Mouse (Mus musculus): ENCODE data around the gene Kyat1.
"Not testable (repeated sequence)": the region's sequence is repeated elsewhere in the genome, so short reads cannot be mapped to it uniquely, and the experiment has no call there.

Kyat1 gene

DNA sequence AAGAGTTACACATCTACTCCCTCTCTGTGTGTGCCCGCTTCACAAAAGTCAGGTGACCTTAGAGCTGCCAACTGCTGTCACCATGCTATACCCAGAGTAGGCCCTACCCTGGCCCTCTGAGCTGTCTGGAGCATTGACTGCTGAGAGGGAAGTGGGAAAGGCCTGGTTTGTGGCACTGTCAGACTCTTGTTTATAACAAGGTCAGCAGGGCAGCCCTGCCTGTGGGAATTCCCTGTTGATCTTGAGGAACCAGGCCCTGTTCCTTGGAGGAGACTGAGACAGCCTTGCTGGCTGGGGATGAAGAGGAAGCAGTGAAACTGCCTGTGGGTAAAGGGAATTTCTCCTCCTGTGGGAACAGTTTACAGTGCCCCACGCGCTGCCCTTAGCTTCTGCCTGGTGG lies 9.1 kb upstream of the Kyat1 start:
- DNase-seq (ENCODE audit: low spot score), result no peak

DNA sequence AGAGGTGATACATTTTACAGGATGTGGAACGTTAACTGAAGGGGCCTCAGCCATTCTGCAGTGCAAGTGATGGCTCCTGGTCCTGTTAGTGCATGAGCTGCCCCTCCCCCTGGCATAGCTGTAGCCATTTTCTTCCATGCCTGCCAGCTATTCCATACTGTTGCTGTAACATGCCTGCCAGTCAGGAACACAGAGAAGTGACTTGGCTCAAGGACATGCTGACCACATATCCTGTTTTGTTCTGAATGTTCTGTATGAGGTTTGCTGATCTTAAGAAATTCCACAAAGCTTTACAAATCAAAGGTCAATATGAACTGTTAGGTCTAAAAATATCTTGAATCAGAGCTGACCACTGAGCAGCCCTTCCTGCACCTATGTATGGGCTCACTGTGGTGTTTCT lies 7.3 kb upstream of the Kyat1 start:
- no peak for DNase-seq (ENCODE audit: low spot score)

DNA sequence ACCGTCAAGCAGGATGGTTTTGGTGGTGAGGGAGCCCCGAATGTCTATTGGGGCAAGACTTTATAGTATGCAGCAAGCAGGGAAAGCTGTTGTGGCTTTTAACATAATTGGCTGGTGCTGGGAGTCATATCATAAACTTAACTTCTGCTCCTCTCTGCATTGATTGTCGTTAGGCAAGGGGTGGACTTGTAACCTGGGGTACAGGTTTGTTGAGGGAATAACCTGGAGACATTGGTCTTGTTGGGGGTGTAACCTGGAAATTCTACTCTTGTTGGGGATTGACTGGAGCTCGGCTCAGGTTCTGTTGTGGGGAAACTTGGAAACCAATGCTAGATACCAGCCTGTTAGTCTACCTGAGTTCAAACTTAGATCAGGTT lies 6.5 kb upstream of the Kyat1 start:
- DNase-seq (ENCODE audit: low spot score), result no peak

DNA sequence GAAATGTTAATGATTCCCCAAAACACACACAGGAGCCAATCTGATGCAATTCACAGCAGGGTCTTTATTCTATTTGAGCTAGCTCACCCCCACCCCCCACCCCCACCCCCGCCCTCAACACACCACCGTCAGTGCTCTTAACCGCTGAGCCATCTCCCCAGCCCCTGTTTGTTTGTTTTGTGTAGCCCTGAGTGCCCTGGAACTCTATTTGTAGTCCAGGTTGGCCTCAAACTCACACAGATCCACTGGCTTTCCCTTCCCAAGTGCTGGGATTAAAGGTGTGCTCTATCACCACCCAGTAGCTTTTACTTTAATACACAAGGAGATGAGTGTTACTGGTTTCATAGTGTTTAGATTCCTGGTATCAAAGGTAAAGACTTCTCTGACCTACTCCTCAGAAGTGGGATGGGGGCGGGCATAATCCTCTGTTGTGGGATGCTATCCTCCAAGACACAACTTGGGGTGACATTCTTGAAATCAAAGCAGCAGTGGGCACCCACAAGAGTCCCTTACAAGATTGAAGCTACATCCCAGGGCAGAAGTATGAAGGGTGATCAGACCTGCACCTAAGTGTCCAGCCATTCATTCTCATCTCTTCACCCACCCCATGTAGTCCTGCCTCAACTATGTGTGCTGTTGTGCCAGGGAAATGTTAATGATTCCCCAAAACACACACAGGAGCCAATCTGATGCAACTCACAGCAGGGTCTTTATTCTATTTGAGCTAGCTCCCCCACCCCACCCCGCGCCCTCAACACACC lies 5.9 kb upstream of the Kyat1 start:
- no peak for DNase-seq (ENCODE audit: low spot score)

DNA sequence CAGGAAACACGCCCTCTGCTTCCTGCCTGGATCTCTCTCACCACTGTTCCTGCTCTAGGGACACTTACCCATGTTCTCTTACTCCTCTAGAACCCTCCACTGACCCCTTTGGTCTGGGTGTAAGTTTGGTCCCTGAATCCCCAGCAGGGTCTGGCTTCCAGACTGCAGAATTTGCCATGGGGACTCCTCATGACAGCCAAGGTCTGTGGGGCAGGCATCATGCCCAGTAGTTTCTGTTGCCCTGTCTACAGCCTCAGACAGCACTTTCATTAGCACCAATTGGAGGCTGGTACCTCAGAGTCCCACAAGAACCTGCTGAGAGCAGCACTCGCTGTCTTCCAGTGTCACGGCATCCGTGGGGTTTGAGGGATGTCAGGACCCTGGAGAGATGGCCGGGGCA lies 2.2 kb upstream of the Kyat1 start:
- no peak for DNase-seq (ENCODE audit: low spot score)

DNA sequence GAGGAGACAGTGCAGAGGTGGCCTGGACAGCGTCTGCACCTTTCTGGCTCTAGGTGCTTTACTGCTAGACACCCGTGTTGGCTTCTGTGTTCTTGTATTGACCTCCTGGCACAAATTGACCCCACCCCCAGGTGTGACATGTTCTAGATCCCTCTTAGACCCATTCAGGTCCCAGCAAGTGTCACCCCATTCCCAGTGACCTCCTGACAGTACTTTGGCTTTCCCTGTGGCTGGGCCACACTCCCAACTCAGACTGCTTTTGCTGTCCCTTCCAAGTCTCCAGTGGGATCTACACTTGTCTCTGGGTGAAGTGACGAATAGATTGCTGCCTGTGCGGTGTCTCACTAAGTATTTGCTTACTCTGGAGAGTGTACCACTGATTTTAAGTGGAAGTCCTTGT lies 1.8 kb upstream of the Kyat1 start:
- DNase-seq (ENCODE audit: low spot score), result no peak

DNA sequence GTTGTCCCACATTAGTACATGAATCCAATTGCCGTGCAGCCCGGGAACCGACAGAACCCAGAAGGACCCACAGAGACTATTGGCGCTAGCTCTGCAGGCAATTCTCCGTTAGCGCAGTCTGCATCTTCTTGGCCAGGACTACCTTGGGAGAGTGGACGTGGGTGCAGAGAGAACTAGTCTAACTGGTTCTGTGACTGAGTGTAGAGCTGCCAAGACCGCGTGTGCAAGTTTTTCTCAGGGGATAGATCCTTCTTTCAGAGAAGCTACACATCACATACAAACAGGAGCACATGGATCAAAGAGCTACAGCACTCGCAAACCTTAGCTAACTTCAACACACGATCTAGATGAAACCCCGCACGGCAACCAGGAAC lies 405 bp downstream of the Kyat1 start:
- no peak for DNase-seq (ENCODE audit: low spot score)

DNA sequence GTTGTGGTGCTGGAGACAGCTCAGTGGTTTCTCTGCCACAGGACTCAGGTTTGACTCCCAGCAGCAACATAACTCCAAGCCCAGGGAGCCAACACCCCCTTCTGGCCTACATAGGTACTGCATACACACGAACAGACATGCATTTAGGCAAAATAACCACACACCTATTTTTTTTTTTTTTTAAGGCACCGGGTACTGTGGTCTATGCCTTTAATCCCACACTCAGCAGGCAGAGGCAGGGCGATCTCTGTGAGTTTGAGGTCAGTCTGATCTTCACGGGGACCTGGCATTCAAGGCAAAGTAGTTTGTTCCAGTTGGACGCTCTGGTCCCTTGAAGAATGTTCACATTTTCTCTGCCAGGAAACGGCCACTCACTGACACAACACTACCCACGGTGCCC lies 2.2 kb downstream of the Kyat1 start:
- DNase-seq (ENCODE audit: low spot score), result peak; percentile 70

DNA sequence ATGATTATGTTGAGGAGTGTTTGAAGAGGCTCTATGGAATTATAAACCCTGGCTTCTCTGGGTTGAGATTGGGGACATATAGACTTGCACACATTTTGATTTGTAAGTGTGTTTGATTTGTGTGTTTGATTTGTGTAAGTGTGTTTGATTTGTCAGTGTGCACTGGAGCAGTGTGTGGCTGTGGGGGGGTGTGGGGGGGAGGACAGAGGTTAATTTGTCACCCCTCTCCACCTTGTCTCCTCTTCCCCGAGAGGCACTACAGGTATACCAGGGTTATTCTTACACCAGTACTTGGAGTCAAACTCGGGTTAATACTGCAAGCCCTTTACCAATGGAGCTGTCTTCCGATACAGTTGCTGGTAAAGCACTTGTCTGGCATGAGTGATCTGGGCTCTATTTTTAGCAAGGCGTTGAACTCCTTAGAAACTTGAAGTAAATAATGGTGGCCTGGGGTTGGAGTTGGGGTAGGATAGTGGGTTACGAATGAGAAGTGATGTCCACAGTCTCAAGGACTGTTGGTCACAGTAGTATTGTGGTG lies 5.2 kb downstream of the Kyat1 start:
- DNase-seq (ENCODE audit: low spot score), result no peak

DNA sequence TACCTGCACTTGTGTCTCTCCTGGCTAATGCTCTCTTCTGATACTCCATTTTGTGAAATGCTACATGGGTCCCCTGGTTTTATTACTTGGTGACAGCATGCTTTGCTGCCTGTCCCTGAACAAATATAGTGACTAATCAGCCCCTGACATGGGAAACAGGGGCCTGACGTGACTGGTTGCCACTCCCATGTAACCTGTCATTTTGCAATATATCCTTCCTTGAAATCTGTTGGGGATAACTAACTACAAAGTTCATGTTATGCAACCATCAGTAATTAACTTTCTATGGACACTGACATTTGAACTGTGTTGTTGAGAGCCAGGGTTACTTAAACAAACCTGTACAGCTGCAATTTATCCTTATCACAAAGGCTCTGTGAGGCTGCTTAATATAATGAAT lies 5.7 kb downstream of the Kyat1 start:
- no peak for DNase-seq (ENCODE audit: low spot score)

DNA sequence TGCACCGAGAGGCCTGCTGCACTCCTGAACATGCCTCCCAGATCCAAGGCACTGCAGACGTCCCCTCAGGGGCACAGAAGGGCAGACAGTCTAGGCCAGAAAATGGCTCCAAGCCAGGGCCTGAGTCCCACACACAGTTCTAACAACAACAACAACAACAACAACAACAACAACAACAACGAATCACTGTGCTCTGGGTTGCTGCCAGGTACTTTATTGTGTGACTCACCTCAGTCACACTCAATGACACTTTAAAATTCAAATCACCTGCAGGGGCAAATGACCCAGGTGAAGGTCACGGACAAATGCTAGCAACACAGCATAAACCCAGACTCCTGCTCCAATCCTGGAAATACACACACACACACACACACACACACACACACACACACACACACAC lies 7.6 kb downstream of the Kyat1 start:
- DNase-seq (ENCODE audit: low spot score), result no peak

DNA sequence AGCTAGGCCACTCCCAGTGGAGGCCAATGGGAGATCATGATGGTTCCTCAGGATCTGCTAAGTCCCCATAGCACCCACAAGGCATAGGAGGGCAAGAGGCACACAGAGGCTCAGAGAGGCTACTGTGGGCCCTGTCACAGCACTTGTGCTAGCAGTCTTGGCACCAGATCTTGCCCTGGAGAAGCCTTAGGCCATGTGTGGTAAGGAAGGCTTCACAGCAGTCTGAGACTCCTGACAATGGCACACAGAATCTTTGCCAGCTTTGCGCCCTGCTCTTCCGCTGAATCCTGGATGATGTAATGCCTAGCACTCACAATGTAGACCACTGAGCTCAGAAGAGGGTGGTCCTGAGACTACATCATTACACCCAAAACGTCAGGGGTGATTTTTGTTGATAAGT lies 11.0 kb downstream of the Kyat1 start:
- no peak for DNase-seq (ENCODE audit: low spot score)

DNA sequence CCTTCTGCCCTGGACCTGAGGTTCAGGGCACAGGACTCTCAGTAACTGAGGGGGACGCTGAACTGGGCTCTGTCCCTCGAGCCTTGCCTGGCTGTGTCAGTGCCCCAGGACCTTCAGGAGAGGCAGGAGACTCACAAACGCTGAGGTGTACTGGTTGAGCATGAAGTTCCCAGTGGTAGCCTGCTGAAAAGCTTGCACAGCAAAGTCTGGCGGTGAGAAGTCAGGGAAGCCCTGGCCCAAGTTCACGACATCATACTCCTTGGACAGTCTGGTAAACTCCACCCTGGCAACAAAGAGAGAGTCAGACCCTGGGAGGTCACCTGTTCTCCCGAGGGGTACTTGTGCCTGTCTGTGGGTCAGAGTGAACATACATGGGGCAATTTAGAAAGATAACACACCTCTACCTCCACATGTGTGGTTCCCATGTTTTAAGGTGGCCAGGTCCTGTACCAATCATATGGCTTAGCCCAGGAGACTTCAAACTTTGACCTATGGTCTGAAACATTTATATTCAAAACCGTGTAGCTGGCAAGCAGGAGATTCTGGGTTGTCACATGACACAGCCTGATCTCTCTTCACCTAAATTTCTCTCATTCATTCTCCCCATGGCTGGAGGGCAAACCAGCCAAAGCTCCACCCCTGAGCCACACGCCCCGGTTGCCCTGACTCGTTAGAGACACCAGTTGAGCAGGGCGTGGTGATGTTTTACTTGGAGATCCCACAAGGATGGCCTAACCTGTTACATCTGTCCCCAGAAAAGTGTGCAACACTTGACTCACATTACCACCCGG lies 13.7 kb downstream of the Kyat1 start:
- DNase-seq (ENCODE audit: low spot score), result no peak

DNA sequence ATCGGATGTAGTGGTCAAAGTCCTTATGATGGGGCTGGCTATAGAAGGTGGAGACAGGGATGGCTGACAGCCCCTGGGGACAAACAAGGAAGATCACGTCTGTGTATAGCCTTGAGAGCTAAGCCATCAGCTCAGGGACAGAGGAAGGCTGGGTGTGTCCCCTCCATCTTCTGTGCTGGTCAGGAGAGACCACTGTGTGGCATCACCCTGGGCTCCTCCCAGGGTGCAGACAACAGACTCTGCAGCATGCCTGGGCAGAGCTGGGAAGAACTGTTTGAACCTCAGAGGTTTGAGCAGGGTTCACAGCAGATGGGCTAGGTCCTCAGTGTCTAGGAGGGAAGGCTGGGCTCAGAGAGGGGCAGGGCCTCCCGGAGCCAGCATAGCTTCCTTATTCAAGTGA lies 20.0 kb downstream of the Kyat1 start:
- DNase-seq (ENCODE audit: low spot score), result no peak

DNA sequence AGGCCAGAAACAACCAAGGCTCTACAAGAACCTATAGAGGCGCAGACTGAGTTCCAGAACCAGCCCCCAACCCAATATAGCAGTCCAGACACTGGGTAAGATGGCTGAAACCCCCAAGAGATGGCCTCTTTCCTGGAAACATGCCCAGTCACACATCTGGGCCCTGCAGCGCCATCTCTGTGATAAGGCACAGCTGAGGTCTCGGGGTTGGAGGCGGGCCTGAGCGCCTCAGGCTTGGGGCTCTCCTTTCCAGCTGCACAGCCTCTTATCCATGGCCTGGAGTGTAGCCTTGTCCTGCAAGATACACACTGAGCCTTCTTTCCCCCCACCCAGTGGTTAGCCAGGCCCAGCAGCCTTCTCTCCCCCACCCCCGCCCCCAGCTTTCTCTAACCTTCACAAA lies 20.4 kb downstream of the Kyat1 start:
- DNase-seq (ENCODE audit: low spot score), result peak; percentile 76

DNA sequence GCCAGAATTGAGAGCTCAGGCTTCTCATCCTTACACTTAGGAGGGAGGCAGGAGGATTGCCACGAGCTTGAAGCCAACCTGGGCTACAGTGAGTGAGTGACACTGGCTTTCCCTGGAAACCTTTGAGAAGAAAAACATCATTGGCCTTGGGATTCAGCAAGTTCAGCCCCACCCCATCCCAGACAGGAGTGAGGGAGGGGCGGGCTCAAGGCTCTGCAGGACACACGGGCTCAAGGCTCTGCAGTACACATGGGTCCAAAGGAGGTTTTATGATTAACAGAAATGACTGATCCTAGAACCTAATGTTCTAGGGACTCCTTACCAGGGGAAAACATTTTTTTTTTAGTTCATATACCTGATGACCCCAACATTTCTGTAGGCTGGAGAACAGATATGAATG lies 21.9 kb downstream of the Kyat1 start:
- no peak for DNase-seq (ENCODE audit: low spot score)

DNA sequence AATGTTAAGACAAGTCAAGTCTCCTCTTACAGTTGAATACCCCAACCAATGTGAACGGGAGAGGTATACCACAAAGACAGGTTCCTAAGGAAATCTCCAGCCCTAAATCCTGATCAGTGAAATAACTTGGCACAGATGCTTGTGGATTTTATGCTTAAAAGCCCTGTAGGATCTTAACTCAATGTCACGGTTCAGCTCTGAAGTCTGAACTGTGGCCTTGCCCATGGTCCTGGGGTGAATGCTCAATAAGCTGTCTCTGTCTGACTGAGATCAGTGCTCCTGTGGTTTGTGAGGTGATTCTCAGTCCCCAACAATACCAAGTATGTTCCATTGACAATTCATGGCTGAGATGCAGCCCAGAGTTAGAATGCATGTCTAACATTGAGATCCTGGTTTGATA lies 23.2 kb downstream of the Kyat1 start:
- no peak for DNase-seq (ENCODE audit: low spot score)

DNA sequence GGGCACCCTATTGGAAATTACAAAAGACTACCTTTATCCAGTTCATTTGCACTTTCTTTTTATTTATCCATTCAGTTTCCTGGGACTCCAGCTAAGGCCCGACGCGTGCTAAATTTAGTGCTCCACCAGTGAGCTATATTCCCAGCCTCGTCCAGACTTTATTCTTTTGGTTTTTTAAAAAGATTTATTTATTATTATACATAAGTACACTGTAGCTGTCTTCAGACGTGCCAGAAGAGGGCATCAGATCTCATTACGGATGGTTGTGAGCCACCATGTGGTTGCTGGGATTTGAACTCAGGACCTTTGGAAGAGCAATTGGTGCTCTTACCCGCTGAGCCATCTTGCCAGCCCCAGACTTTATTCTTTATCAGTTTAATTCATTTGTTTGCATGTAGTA lies 26.9 kb downstream of the Kyat1 start:
- DNase-seq (ENCODE audit: low spot score), result not testable (repeated sequence)

DNA sequence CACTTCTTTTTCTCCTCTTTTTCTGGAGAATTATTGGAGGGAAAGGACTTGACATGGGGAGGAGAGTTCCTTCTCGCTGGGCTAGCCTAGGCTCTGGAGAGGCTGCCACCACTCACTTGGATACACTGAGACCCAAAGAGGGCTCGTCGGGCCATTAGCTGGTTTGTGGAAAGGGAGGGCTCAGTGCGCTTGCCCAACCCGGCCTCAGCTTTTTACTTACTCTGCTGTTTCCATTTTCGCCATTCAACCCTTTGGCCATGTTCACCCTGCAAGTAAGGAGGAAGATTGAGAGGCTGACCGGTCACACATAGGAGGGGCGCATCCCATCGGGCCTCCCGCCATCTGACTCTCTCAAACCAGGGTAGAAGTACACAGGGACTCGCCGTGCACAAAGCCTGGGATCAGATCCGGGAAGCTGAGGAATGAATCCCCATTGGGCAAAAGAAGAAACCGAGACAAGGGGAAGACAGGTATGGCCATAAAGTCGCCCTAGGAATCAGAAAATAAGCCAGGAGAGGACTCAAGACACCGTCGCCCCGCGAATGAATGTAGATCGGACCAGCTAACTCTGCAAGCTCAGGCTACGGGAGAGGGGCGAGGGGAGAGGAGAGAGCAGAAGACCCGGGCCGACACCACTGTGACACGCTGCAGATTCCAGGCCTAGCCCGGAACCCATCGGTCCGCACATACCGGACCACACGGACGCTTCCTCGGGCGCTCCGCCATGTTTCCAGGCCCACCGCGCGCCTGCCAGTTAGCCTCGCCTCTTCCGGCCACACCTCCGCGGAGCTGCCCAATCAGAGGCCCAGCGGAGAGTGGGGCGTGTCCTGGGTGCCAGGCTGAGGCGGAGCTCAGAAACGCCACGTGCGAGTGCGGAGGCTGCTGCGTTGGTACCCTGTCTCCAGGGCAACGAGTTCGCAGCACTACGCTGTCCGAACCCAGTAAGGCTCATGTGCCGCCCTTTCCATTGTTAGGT lies 27.7 kb downstream of the Kyat1 start, which contains the start of gene Spout1:
TSS of gene Spout1 (minus strand) at position 760 of the 976 bp plus-strand sequence.
- DNase-seq (ENCODE audit: low spot score), result peak; percentile 93

DNA sequence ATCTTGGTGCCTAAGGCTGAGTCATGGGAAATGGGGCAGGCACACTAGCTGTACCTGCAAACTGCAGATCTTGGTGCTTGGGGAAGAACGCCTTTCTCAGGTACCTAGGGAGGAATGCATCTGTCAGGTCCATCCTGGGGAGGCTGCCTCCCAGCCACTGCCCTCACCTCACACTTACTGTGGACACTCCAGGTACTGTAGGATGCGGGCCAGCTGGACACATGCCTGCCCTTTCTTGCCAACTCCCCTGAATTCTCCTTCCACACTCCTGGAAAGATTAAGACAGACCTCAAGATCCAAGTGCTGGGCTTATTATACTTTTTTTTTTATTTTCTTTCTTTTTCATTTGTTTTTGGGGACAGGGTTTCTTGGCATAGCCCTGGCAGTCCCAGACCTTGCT lies 29.1 kb downstream of the Kyat1 start:
- no peak for DNase-seq (ENCODE audit: low spot score)

DNA sequence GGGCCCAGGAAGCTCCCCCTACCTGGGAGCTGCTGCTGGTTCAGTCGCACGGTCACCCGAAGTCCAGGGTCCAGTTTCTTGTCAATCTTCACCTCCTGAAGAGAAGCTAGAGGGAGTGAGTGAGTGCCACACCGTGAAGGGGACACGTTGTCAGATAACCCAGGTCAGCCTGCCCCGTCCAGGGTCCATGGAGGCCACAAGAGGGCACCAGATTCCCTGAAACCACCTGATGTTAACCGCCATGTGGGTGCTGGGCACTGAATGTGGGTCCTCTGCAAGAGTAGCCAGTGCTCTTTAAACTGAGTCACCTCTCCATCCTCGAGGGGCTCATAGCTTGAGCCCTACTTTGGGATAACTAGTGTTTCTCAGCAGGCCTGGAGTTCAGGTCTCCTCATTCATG lies 29.8 kb downstream of the Kyat1 start:
- DNase-seq (ENCODE audit: low spot score), result no peak

DNA sequence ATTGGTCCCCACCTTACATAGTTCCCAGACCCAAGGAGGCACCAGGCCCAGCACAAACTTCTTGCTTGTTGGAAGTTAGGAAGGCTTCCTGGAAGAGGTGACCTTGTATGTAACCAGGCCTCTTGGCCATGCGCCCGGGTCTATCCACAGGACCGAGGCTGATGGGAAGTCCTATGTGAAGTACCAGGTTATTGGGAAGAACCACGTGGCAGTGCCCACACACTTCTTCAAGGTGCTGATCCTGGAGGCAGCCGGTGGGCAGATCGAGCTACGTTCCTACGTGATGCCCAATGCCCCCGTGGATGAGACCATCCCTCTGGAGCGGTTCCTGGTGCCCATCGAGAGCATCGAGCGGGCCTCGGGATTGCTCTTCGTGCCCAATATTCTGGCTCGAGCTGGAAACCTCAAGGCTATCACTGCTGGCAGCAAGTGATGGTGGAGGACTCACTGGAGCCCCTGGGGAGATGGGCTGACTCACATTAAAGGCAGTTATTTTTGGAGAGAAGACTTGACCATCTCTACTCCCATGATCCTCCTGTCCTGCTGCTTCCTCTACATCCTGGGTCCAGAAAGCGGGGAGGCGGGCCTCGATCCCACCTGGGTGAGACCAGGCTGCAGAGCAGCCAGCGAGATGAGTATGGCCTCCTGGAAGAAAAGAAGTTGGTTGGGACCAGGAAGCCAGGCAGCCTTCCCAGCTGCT lies 32.0 kb downstream of the Kyat1 start:
- DNase-seq (ENCODE audit: low spot score), result no peak
